9 mouse cellular contexts compared by ENCODE assay signal in the genomic region with DNA sequence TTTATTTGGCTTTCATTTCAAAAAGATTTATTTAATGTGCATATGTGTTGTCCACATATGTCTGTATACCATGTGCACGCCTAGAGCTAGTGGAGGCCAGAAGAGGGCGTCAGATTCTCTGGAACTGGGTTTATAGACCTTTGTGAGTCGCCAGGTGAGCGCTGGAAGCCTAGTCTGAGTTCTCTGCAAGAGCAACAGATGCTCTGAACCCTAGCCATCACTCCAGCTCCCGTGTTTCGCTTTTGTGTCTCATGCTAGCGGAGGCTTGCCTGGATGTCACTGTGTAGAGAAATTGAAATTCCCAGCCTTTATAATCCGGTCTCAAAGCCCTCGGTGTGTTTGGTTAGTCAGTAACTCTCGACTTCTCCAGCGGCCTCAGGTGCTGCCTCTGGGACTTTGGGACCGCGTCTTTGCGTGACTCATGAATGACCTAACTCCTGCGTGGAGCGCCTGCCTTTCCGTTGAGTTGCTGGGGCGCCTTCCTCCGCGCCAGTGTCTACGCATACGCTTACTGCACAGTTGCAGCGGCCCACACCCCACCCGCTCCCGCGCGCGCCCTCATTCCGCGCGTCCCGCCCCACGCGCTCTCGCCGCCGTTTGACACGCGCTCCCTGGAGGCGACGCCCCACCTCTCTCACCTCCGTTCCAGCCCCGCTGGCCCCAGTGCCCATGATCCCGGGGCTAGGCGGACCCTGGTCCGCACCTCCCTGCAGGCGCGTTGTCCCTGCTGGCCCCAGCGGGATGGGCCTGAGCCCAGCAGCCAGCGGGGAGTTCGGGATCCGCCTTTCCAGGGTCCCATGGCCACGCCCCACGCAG. TPM values are rescaled to one million over a fixed set of nuclear protein-coding genes. Genes with fewer than 3 reads are reported as not detected.
A peak's percentile ranks its signal among the peaks of the same experiment; 100 is the strongest.
DNase-seq lines count a peak whose midpoint lies in the region; ATAC-seq and TF ChIP-seq lines count a peak whose summit lies in the region.
"Had no signal": no experiment of that assay in that cellular context is flagged by ENCODE, and none has a peak within 500 bp of the region (broad histone marks: within the 10 kb centered on the region; RNA-seq: fewer than 3 reads in every experiment).

Gene Hrasls5, plus strand, starts transcription at position 600 of the 816 bp plus-strand sequence.

- H3K27me3 ChIP-seq in heart, embryonic 12.5 days (replicated peaks): peaks cover 49% of the 10 kb centered on the region
- no peaks in the 10 kb centered on the region for H3K27me3 ChIP-seq in lung, postnatal 0 days (replicated peaks; ENCODE audit: insufficient read depth, low read length)

- peak; percentile 36; the same call in 1 of the 2 replicates for ATAC-seq in heart, embryonic 12.5 days (ENCODE audit: insufficient number of reproducible peaks, low FRiP score)
- ATAC-seq in lung, postnatal 0 days: peak; percentile 71
- ATAC-seq: Patski had no signal

- TF ChIP-seq CTCF in lung, postnatal 0 days (IDR thresholded peaks at IDR 0.05): peak; percentile 50

- WGBS in heart, embryonic 12.5 days: 3% methylated on average over 54 of the region's 54 CpGs
- WGBS in lung, postnatal 0 days: 5% methylated on average over 54 of the region's 54 CpGs

- intact Hi-C loops in heart, postnatal 36 days (cut with DNase I): loop anchor here (10.0 kb wide), 1 partner anchor 377 kb away; no protein-coding TSS in a partner anchor

- peak within 1 kb of the TSS; percentile 85 for H3K4me2 ChIP-seq in heart, embryonic 12.5 days
- H3K4me2 ChIP-seq in lung, postnatal 0 days (replicated peaks; ENCODE audit: low read depth, low read length): peak within 1 kb of the TSS; percentile 78

- peak within 1 kb of the TSS; percentile 51 for H3K9ac ChIP-seq in heart, embryonic 12.5 days
- H3K9ac ChIP-seq in lung, postnatal 0 days (replicated peaks; ENCODE audit: low read depth): no peak within 1 kb of the TSS

- DNase-seq in heart, postnatal 36 days: no peak
- DNase-seq in adrenal gland, postnatal 36 days: peak; percentile 52 to 60
- peak; percentile 10 for DNase-seq in forelimb bud, embryonic 11.5 days (ENCODE audit: low read depth, low spot score)
- peak; percentile 47 for DNase-seq in kidney, postnatal 10 days
- DNase-seq in lung, postnatal 0 days (ENCODE audit: low spot score): peak; percentile 55
- peak; percentile 57 to 60 for DNase-seq in right cerebral cortex, postnatal 36 days (ENCODE audit: low spot score in 2 of 2)
- DNase-seq in urinary bladder, adult 2 months (ENCODE audit: low spot score): no peak

- H3K4me3 ChIP-seq in heart, embryonic 12.5 days: peak within 1 kb of the TSS; percentile 44
- peak within 1 kb of the TSS; percentile 36 for H3K4me3 ChIP-seq in lung, postnatal 0 days (ENCODE audit: low read depth, low read length)

- H3K36me3 ChIP-seq in heart, embryonic 12.5 days: no peaks in the 10 kb centered on the region
- H3K36me3 ChIP-seq in lung, postnatal 0 days (ENCODE audit: insufficient read depth, low read length): no peaks in the 10 kb centered on the region

- no peak for TF ChIP-seq EP300 in lung, postnatal 0 days (IDR thresholded peaks at IDR 0.05)

- peaks cover 10% of the 10 kb centered on the region for H3K4me1 ChIP-seq in heart, embryonic 12.5 days (replicated peaks)
- H3K4me1 ChIP-seq in lung, postnatal 0 days (ENCODE audit: insufficient read depth, low read depth, low read length): peaks cover 8% of the 10 kb centered on the region; the same call in 1 of the 2 replicates

- no peaks in the 10 kb centered on the region for H3K9me3 ChIP-seq in heart, embryonic 12.5 days (replicated peaks)
- no peaks in the 10 kb centered on the region for H3K9me3 ChIP-seq in lung, postnatal 0 days (ENCODE audit: low read length)

- no peak within 1 kb of the TSS for H3K27ac ChIP-seq in heart, embryonic 12.5 days (ENCODE audit: poor library complexity, severe bottlenecking)
- no peak within 1 kb of the TSS for H3K27ac ChIP-seq in lung, postnatal 0 days (ENCODE audit: low read length)

RNA-seq across cellular contexts. Expression of gene Hrasls5, which starts in this region (rescaled TPM):
- not detected in 2 replicates for polyA plus RNA-seq in heart, embryonic 12.5 days (2016; fragmentation: Nextera tagmentation; extraction: Ambion mirVana)
- not detected for total RNA-seq in heart, postnatal 36 days (2021)
- under 1 TPM; 0.26 to 0.70 TPM for total RNA-seq in adrenal gland, postnatal 36 days (2021)
- 0.18 TPM in 1 of 2 replicates, not detected in the other for polyA plus RNA-seq in lung, postnatal 0 days (2015; fragmentation: Nextera tagmentation; extraction: Ambion mirVana)
- not detected in 2 replicates for polyA plus RNA-seq in urinary bladder, adult 2 months (2012; rRNA removed)
- polyA plus RNA-seq: Patski had no signal

Comparison
In these comparisons a context has a peak if more than half of its experiments do, and no peak if none do; other contexts are left out.
1. Peak in ATAC-seq, H3K4me3 ChIP-seq, H3K9ac ChIP-seq and H3K4me2 ChIP-seq in heart, embryonic 12.5 days; RNA of the gene not detected or under 1 TPM.
2. Peak in DNase-seq in adrenal gland, postnatal 36 days; RNA of the gene not detected or under 1 TPM.
3. Peak in DNase-seq, ATAC-seq, H3K4me3 ChIP-seq and H3K4me2 ChIP-seq in lung, postnatal 0 days; RNA of the gene not detected or under 1 TPM.
4. DNase-seq: peak in forelimb bud, embryonic 11.5 days (single experiment), kidney, postnatal 10 days (single experiment) and right cerebral cortex, postnatal 36 days (2 of 2); none in heart, postnatal 36 days (0 of 2) and urinary bladder, adult 2 months (single experiment).